Mouse (Mus musculus) C2C12 (cell line): ENCODE measurements around the gene Arhgap1.

Experiments
- CTCF ChIP-seq: IDR thresholded peaks from one replicate; pipeline ENCODE4 v1.5.1; 2011; ENCODE audit not compliant: control insufficient read depth, insufficient read depth, insufficient read length
- MYOG ChIP-seq: IDR thresholded peaks from one replicate; pipeline ENCODE4 v1.6.1; 2011; ENCODE audit not compliant: control insufficient read depth, insufficient read length; ENCODE audit errors: extremely low read depth

DNA sequence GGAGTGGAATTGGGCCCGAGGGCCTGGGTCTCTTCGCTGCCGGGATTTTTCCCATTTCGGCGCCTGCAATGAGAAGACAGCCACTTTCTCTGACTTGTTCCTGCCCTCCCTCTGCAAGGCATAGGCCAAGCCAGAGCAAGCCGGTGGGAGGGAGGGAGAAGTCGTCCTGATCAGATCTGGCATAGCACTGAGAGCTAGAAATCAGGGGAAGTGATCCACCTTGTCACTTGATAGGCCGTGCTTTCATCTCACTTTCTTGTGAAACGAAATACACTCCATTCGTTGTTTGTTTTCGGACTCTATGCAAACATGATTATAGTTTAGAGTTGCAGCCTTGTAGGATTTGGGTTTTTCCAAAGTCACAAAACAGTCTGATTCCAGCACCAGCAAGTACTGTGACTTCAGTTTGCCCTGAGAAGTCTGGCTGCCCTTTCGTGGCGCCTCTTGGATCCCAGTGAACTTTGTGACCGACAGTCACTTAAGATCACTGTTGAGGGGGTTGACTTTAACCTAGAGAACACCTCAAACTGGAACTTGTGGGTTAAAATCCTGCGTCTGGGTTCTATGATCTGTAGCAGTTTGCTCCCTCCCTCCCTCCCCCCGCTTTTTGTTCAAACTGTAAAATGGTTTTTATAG is 818 bp downstream of the Arhgap1 start:
- TF ChIP-seq CTCF (no peak), MYOG (no peak)
